Mouse (Mus musculus): ENCODE data around the gene Skp1a.

- TF ChIP-seq GATA1 (IDR thresholded peaks at IDR 0.05; ENCODE audit: borderline replicate concordance, low read length) (no peak), FLI1 (IDR thresholded peaks at IDR 0.05; ENCODE audit: low read length) (no peak)
These were observed 52.1 kb downstream of the Skp1a start for GRCm38 (mm10) chr11:52283596-52284571.

Data from megakaryocyte, embryonic 14.5 days (primary cell).